Mouse (Mus musculus) cerebellum, adult (tissue): ENCODE results near the gene Mrpl22.
"Not testable (repeated sequence)": the region's sequence is repeated elsewhere in the genome, so short reads cannot be mapped to it uniquely, and the experiment has no call there.

Experiments used
- ATAC-seq: cut with Nextera tagmentation; 2 replicates; pipeline ENCODE4 v1.9.2; 2017; ENCODE audit warnings: mild to moderate bottlenecking, moderate library complexity, mixed read lengths; ENCODE audit not compliant: insufficient number of reproducible peaks, low FRiP score, low TSS enrichment

Mrpl22 gene

GRCm38 (mm10) chr11:58179563-58179962, 8.1 kb downstream of the Mrpl22 start:
- ATAC-seq: peak; percentile 72; the same call in 1 of the 2 replicates

GRCm38 (mm10) chr11:58179986-58180385, 8.5 kb downstream of the Mrpl22 start:
- ATAC-seq: not testable (repeated sequence)

DNA sequence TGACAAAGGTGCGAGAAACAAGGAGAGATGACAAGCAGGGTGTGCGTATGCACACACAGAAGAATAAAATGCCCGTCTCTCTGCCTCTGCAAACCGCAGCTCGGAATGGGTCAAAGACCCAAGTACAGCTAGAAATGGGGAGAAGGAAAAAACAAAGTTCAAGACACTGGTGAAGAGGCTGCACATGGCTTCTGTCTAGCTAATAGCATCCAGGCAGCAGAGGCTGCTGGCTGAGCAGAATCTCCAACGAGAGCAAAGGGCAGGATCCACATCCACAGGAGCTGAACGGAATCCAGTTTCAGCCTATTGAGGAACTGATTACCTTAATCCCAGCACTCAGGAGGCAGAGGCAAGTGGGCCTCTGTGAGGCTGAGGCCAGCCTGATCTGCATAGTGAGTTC, 9.3 kb downstream of the Mrpl22 start:
- no peak for ATAC-seq

DNA sequence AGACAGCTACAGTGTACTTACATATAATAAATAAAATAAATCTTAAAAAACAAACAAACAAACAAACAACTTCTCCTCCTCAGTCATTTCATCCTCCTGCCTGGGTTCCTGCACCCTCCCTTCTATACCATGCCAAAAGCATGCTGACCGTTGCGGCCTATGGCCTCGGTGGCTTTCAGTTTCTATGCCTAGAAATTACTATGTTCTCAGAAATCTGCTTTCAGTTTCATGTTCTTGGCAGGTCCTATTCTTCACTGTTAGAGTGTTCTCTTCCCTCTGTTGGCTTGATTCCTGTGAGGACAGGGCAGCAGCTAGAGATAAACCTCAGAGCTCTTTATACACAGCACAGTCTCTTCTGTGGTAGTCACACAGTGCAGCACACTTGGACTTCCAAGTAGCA, 12.1 kb downstream of the Mrpl22 start:
- ATAC-seq: no peak

DNA sequence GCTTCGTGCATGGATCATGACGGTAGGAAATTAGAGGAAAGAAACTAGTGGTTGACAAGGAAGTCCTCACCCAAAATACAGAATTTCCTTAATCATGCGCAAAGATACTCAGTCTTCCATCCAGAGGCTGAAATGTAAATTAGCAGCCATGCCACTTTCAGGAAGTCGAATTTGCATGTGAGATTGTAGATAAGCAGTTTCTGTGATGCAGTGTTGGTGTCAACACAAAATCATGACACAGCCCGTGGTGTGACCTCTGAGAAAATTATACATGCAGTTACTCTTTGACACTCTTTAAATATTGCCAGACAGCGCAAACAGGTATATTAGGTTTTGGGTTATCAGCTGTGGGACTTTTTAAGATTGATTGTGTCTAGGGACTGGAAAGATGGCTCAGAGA, 18.2 kb downstream of the Mrpl22 start:
- ATAC-seq: no peak

DNA sequence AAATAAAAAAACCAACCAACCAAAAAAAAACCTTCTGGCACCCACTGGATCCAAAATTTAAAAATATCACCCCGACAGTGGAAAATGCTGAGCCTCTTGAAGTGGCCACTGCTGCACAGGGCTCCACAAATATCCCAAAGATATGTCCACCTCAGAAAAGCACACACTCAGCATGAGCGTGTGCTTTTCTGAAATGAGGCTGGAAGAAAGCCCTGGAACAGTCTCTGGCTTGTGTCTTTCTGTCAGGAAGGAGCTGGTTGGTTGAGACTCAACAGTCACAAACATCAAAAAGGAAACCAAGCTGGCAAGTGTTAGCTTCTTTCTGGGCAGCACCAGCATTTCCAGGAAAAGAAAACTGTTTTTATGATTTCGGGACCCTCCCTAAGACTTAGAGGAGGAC, 21.9 kb downstream of the Mrpl22 start:
- ATAC-seq: peak; percentile 76; the same call in 1 of the 2 replicates

- no peak for ATAC-seq
Observed at GRCm38 (mm10) chr11:58193860-58194520, 22.5 kb downstream of the Mrpl22 start.

- ATAC-seq: no peak
Observed at GRCm38 (mm10) chr11:58198663-58199062, 27.2 kb downstream of the Mrpl22 start.

GRCm38 (mm10) chr11:58199229-58200037, 28.0 kb downstream of the Mrpl22 start, which contains the start of the genes Igtp and Irgm2:
Igtp (plus strand) TSS chr11:58199556.
Irgm2 (plus strand) TSS chr11:58199618.
- not testable (repeated sequence) for ATAC-seq

DNA sequence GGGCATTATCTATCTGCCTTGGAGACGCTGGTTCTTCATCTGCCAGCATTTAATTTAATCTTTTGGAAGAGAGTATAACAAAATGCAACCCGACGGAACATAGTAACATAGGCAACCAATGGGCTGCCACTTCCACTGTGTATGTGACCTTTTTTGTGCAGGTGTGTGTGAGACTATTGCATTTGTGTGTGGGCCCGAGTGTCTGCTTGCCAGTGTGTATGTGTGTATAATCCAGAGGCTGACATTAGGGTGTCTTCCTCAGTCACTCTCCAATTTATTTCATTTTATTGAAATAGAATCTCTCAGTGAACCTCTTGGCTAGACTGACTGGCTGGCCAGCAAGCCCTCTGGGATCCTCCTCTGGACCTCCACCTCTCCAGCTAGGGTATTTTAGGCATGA, 28.8 kb downstream of the Mrpl22 start:
- no peak for ATAC-seq

- no peak for ATAC-seq
Observed at GRCm38 (mm10) chr11:58201052-58201451, 29.6 kb downstream of the Mrpl22 start.

DNA sequence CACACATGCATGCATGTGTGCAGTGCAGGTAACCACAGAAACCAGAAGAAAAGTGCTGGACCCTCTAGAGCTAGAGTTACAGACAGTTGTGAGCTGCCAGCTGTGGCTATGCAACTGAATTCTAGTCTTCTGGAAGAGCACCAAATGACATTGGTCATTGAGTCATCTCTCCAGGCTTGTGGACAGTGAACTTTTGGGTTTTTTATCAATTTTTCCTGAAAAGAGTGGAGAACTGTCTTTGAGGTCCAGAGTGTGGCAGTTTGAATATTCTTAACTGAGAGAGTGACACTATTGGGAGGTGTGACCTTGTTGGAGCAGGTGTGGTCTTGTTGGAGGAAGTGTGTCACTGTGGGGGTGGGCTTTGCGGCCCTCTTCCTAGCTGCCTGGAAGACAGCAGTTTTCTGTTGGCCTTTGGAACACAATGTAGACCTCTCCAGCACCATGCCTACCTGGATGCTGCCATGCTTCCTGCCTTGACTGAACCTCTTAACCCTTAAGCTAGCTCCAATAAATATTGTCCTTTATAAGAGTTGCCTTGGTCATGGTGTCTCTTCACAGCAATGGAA, 38.9 kb downstream of the Mrpl22 start:
- ATAC-seq: no peak

DNA sequence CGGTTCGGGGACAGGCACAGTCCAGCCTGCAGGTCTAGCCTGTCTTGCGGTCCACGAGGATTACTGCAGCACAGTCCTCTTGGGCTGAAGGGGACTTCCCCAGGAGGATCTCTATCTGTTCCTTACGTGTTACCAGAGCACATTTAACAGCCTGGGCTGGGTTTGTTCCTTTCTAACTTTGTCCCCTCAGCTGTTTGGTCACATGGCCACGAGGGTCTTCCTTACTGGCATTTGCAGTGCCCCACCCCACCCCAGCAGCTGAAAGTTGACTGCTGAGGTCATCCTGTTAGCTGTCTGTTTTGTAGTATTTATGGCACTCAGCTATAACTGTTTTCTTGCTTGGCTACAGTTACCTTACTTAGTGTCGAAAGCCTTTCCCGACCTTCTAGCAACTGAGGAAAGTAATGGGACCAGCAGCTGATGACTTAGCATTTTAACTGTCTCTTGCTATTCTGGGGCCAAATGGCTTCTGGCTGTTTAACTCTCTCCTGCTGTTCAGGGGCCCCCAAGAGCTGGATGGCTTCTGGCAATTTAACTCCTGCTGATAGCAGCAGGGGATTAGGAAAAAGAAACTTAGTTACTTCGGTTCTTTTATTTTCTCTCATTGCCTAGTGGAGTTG, 39.7 kb downstream of the Mrpl22 start:
- no peak for ATAC-seq

DNA sequence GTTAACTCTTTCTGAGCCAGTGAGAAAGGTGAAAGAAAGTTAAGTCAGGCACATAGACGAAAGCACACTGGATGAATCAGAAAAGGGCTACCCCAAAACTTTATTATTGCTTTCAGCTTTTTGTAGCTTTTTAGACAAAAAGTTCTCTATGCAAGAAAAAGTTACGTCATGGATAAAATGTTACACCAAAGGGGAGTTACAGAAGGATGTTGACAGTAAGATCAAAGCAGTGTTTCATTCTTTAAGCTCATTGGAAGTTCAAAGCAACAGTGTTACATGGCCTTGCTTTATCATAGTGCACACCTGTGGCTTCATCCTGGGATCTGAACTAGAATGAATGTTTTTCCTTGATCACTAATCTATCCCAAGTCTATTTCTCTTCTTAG, 40.2 kb downstream of the Mrpl22 start:
- ATAC-seq: no peak

GRCm38 (mm10) chr11:58213673-58214342, 42.3 kb downstream of the Mrpl22 start:
- no peak for ATAC-seq

DNA sequence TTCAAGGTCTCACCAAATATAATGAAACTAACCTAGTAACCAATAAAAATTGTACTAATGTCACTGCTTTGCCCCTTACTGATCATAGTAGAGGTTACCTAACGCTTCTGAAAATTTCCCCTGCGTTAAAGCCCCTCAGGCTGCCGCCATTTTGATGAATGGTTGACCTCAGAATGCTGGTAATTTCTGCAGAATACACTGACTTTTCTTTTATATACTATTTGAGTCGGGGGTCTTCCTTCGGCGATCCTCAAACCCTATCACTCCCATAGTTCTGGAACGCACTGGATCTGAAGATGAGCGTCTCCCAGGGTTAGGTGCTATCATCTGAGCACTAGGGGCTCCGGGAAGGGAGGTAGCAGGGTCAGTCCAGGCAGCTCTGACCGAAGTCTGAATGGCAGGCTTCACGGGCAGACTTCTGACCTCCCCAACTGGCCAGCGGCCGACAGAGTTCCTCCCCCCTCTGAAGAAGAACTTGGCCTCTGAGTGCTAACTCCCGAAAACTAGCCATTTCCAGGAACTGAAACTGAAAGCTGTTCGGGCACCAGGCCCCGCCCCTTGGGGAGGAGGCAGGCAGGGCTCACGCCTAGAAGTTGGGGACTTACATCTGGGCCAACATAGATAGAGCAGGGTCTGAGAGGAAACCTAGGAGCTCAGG, 43.1 kb downstream of the Mrpl22 start:
- ATAC-seq: no peak

GRCm38 (mm10) chr11:58215049-58215430, 43.6 kb downstream of the Mrpl22 start:
- ATAC-seq: not testable (repeated sequence)

DNA sequence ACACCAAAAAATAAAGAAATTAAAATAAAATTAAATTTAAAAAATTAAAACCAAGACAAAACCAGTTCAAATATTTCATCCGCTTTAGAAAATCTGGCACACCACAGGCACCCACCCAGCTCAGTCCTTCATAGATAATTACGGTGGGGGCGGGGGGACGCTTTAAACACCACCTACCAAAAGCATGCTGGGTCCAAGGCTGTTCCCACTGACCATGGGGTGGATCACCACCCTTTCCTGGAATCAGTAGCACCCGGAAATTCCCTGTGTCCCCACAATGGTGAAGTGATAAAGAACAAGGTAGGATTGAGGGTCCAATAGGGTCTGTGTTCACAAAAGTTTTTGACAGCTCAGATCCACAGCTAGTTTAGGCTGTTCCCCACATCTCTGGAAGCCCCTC, 44.4 kb downstream of the Mrpl22 start:
- ATAC-seq: no peak

DNA sequence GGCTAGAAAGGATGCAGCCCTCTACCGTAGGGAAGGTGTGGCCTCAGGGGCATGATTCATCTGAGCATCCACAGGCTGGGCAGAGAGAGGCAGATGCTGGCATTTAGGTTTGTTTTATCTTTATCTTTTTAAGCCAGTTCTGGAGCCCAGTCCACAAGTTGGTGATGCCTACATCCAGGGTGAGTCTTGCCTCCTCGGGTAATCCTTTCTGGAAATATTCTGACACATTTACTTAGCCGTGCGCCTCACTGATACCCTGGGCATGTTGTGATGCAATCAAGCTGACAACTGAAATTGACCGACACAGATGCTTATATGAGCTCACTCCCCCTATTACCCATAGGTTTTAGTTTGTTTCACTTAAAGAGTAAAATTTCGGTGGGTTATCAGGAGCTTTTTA, 45.4 kb downstream of the Mrpl22 start:
- no peak for ATAC-seq

DNA sequence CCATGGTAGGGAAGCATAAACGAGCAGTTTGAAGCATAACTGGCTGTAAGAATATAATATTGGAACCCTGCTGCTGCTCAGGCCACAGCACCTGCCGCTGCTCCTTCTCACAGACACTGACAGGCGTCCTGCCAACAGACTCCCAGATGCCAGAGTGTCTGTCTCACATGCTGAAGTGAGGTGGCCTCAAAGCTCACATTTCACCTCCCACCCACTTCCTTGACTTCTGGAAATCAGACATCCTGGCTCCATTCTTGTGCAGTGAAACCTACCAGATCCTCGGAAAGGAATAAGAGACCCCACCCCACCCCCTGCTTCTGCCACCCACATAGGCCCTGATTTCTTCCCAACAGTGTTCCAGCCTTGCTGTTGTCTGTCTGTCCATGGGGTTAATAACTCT, 52.3 kb downstream of the Mrpl22 start:
- ATAC-seq: no peak
